Mouse (Mus musculus) hindlimb bud, embryonic 11.5 days (tissue): ENCODE results near the gene Serinc4.
A peak's percentile ranks its signal among the peaks of the same experiment; 100 is the strongest.

ENCODE experiments used
- DNase-seq: peaks from one replicate; pipeline ENCODE4 v3.0.0-alpha.2; 2012; ENCODE audit warnings: low read depth, low spot score; ENCODE audit errors: extremely low spot score

Serinc4 gene

GRCm38 (mm10) chr2:121403296-121403695 lies 53.3 kb downstream of the Serinc4 start:
- no peak for DNase-seq

GRCm38 (mm10) chr2:121396624-121397023 lies 60.0 kb downstream of the Serinc4 start:
- peak; percentile 71 for DNase-seq
